Mouse (Mus musculus) limb, embryonic 11.5 days (tissue): ENCODE results near the gene Tdrd7. TPM values are rescaled to one million over a fixed set of nuclear protein-coding genes. Genes with fewer than 3 reads are reported as not detected.

ENCODE experiments used
- ATAC-seq: fragments of 200-750 bp; cut with Nextera tagmentation; 2 replicates; pipeline ENCODE4 v1.8.0; 2017; ENCODE audit warnings: low read depth; ENCODE audit not compliant: insufficient number of reproducible peaks, low FRiP score, low TSS enrichment
- DNase-seq: peaks from one replicate; pipeline ENCODE4 v3.0.0-alpha.2; 2015; ENCODE audit warnings: low spot score
- H3K27ac ChIP-seq: fragments of 300-500 bp; sonication (generic); replicated peaks from 2 replicates; pipeline ENCODE4 v1.5.1; 2014; ENCODE audit warnings: low read depth, mild to moderate bottlenecking, low read length
- H3K27me3 ChIP-seq: fragments of 300-500 bp; sonication (generic); 2 replicates; pipeline ENCODE4 v1.6.1; 2014; ENCODE audit warnings: mild to moderate bottlenecking, low read length, mixed read lengths; ENCODE audit not compliant: control insufficient read depth, insufficient read depth
- H3K36me3 ChIP-seq: fragments of 300-500 bp; sonication (generic); 2 replicates; pipeline ENCODE4 v1.6.1; 2014; ENCODE audit warnings: mild to moderate bottlenecking, low read length, moderate library complexity, mixed read lengths; ENCODE audit not compliant: control insufficient read depth, insufficient read depth
- H3K4me1 ChIP-seq: fragments of 300-500 bp; sonication (generic); 2 replicates; pipeline ENCODE4 v1.6.1; 2014; ENCODE audit warnings: low read length, mixed read lengths; ENCODE audit not compliant: control insufficient read depth, insufficient read depth
- H3K4me2 ChIP-seq: fragments of 300-500 bp; sonication (generic); 2 replicates; pipeline ENCODE4 v1.6.1; 2014; ENCODE audit warnings: low read depth, mild to moderate bottlenecking, moderate library complexity; ENCODE audit not compliant: severe bottlenecking
- H3K4me3 ChIP-seq: fragments of 300-500 bp; sonication (generic); 2 replicates; pipeline ENCODE4 v1.5.1; 2014; ENCODE audit warnings: low read depth, low read length
- H3K9ac ChIP-seq: fragments of 300-500 bp; sonication (generic); 2 replicates; pipeline ENCODE4 v1.6.1; 2014; ENCODE audit warnings: mild to moderate bottlenecking, low read length
- H3K9me3 ChIP-seq: fragments of 300-500 bp; sonication (generic); 2 replicates; pipeline ENCODE4 v1.6.1; 2016; ENCODE audit warnings: low read length; ENCODE audit not compliant: control insufficient read depth
- WGBS: fragments of 180-500 bp; shearing (Covaris S2); extraction: QIAGEN DNeasy Blood & Tissue Kit; methylation state at CpG from one replicate; pipeline ENCODE4 v1.1.7; 2014; 5-methylcytosine and 5-hydroxymethylcytosine counted together
- polyA plus RNA-seq: library from polyadenylated mRNA; unstranded; fragments of >200 nt; fragmentation: Nextera tagmentation; extraction: Ambion mirVana; gene quantifications from 2 replicates; pipeline ENCODE4 v1.2.1, GENCODE M21; 2014

The Tdrd7 gene
- polyA plus RNA-seq, 1 experiment from 2014 or later, result 7.4 TPM

DNA sequence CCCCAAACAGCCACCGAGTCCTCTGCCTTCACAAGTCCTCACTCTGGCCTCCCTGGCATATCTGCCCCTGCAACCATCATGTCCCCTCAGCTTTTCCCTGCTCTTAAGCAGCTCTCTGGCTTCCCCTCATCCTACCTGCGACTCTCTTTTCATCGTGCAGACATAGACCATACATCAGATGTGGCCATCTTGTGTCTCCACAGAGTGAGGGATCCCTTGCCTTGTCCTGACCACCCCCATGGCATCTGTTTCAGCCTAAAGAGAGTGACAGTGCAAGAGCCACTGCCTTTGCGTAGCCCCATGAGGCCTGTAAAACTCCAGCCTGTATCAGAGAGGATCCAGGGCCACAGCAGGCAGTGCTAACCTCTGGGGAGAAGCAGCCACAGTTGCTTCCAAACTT lies 63.6 kb downstream of the Tdrd7 start:
- H3K27me3 ChIP-seq, result no peaks in the 10 kb centered on the region
- H3K4me1 ChIP-seq, result no peaks in the 10 kb centered on the region
- H3K27ac ChIP-seq, result no peak overlapping the region
- H3K36me3 ChIP-seq, result no peaks in the 10 kb centered on the region
- DNase-seq (no peak), ATAC-seq (no peak)
- 81% methylated on average over 4 of the region's 4 CpGs for WGBS
- no peaks in the 10 kb centered on the region for H3K9me3 ChIP-seq
- no peak overlapping the region for H3K4me2 ChIP-seq
- no peak overlapping the region for H3K9ac ChIP-seq
- no peak overlapping the region for H3K4me3 ChIP-seq

DNA sequence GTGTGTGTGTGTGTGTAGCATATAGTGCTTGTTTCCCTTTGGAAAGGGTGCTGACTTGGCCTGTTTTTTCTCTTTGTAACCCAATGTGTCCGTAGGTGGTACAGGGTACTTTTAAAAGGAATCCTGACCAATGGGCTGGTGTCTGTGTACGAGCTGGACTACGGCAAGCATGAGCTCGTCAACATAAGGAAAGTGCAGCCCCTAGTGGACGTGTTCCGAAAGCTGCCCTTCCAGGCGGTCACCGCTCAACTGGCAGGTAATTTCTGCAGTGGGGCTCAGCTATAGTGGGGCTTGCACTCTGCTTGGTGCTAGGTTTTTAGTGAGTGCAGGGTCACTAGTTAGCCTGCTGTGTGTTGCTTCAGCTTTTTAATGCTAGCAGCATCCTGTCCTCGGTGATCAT lies 64.4 kb downstream of the Tdrd7 start:
- Histone ChIP-seq H3K4me3 (no peak overlapping the region), H3K9ac (no peak overlapping the region), H3K9me3 (no peaks in the 10 kb centered on the region), H3K4me1 (no peaks in the 10 kb centered on the region), H3K27ac (no peak overlapping the region), H3K27me3 (no peaks in the 10 kb centered on the region), H3K4me2 (no peak overlapping the region), H3K36me3 (no peaks in the 10 kb centered on the region)
- 55% methylated on average over 9 of the region's 9 CpGs for WGBS
- ATAC-seq (no peak), DNase-seq (peak; percentile 63)

GRCm38 (mm10) chr4:46032448-46032847 lies 67.3 kb downstream of the Tdrd7 start:
- H3K27ac ChIP-seq, result no peak overlapping the region
- WGBS, result 67% methylated on average over 9 of the region's 9 CpGs
- no peak overlapping the region for H3K4me3 ChIP-seq
- no peaks in the 10 kb centered on the region for H3K9me3 ChIP-seq
- no peaks in the 10 kb centered on the region for H3K4me1 ChIP-seq
- no peak overlapping the region for H3K4me2 ChIP-seq
- no peak for ATAC-seq
- H3K27me3 ChIP-seq, result 0 out of 2 replicates have a peak, but pooled peaks cover 4% of the 10 kb centered on the region
- H3K36me3 ChIP-seq, result no peaks in the 10 kb centered on the region
- no peak for DNase-seq
- H3K9ac ChIP-seq, result no peak overlapping the region

- H3K4me1 ChIP-seq, result no peaks in the 10 kb centered on the region
- H3K4me2 ChIP-seq, result no peak overlapping the region
- H3K36me3 ChIP-seq, result no peaks in the 10 kb centered on the region
- no peak overlapping the region for H3K27ac ChIP-seq
- no peak overlapping the region for H3K4me3 ChIP-seq
- WGBS, result 81% methylated on average over 2 of the region's 2 CpGs
- peaks cover 10% of the 10 kb centered on the region for H3K27me3 ChIP-seq
- H3K9ac ChIP-seq, result no peak overlapping the region
- no peaks in the 10 kb centered on the region for H3K9me3 ChIP-seq
- no peak for ATAC-seq
- DNase-seq, result no peak
These were observed 68.1 kb downstream of the Tdrd7 start for GRCm38 (mm10) chr4:46033197-46033596.

DNA sequence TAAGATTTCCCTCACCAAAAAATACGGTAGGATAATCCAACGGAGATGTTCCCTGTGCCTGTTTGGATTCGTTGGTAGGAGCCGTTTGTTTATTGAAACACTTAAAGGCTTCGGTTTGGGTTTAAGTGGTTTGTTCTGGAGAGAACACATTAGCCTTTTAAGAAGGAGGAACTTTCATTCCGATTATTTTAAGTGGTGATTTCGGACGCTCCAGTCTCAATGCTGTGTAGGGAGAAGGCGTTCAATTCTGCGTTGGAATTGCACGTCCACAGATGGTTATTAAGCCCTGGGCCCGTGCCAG lies 73.4 kb downstream of the Tdrd7 start:
- DNase-seq, result no peak
- Histone ChIP-seq H3K4me1 (peaks cover 10% of the 10 kb centered on the region; the same call in 1 of the 2 replicates), H3K9me3 (no peaks in the 10 kb centered on the region), H3K4me3 (peak overlapping the region; percentile 55), H3K36me3 (no peaks in the 10 kb centered on the region), H3K9ac (no peak overlapping the region), H3K27ac (no peak overlapping the region), H3K27me3 (peaks cover 35% of the 10 kb centered on the region), H3K4me2 (peak overlapping the region; percentile 95)
- WGBS, result 12% methylated on average over 12 of the region's 12 CpGs
- no peak for ATAC-seq

DNA sequence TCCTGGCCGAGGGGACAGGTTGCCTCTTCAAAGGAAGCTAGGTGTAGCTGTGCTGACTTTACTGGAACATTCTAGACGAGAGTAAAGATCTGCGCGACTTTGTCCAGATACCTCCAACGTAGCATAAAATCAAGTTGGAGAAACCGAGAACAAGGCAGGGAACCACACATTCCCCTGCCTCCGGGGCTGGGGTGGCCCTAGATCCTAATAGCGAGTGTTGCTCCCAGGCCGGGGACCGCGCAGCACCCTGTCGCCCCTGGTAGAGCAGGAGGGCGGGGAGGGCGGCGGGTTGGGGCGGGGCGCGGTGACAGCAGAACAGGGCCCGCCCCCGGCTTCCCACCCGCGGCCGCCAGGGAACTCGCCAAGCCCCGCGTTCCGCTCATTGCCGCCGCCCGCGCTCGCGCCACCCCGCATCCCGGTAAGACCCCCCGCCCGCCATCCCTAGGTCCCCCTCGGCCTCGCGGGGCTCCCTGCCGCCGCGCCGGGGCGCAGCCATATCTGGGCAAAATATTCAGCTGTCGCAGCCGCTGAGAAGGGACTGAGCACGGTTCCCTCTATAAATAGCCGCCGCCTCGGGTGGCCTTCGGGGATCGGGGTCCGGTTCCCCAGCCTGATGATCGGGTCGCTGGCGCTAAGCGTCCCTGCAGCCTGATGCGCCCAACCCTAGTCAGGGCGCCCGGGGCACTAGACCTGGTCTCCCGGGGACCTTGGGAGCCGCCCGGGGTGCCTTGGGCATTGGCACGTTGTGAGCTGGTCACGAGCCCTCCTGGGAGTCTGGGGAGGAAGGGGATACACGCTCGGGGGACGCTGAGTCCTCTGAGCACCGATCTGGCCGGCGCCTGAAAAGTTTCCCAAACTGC lies 74.0 kb downstream of the Tdrd7 start, which contains the start of gene Tmod1:
Tmod1 (plus strand) TSS at position 44 of the 860 bp plus-strand sequence.
- H3K9me3 ChIP-seq, result no peaks in the 10 kb centered on the region
- peaks cover 10% of the 10 kb centered on the region; the same call in 1 of the 2 replicates for H3K4me1 ChIP-seq
- H3K4me3 ChIP-seq, result peak within 1 kb of the TSS; percentile 55
- H3K27me3 ChIP-seq, result peaks cover 35% of the 10 kb centered on the region
- H3K9ac ChIP-seq, result peak within 1 kb of the TSS; percentile 47; the same call in 1 of the 2 replicates
- WGBS, result under 1% methylated on average over 59 of the region's 72 CpGs
- peak; percentile 68 for DNase-seq
- no peak within 1 kb of the TSS for H3K27ac ChIP-seq
- no peaks in the 10 kb centered on the region for H3K36me3 ChIP-seq
- ATAC-seq, result peak; percentile 54; the same call in 1 of the 2 replicates
- peak within 1 kb of the TSS; percentile 95 for H3K4me2 ChIP-seq

DNA sequence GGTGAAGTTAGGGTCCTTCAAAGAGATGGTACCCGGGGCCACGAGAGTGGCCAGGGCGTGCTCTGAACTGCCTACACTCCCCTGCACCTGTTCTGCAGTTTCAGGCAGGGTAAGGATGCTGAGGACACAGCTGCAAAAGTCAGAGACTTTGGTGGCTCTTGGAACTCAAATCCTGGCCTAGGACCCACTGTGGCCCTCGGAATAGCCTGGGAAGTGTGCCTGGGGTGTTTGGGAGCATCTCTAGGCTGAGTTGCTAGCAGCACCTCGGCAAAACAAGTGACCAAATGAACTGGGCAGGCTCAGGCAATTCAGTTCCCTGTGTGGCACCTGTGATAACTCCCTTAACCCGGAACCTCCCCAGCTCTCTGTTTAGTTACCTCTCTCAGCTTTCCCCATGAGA lies 74.8 kb downstream of the Tdrd7 start:
- DNase-seq, result no peak
- no peaks in the 10 kb centered on the region for H3K36me3 ChIP-seq
- peaks cover 35% of the 10 kb centered on the region for H3K27me3 ChIP-seq
- H3K4me3 ChIP-seq, result peak overlapping the region; percentile 55
- 17% methylated on average over 6 of the region's 6 CpGs for WGBS
- no peak overlapping the region for H3K27ac ChIP-seq
- H3K9ac ChIP-seq, result no peak overlapping the region
- peaks cover 10% of the 10 kb centered on the region; the same call in 1 of the 2 replicates for H3K4me1 ChIP-seq
- no peaks in the 10 kb centered on the region for H3K9me3 ChIP-seq
- no peak for ATAC-seq
- H3K4me2 ChIP-seq, result peak overlapping the region; percentile 95; the same call in 1 of the 2 replicates

- H3K9me3 ChIP-seq, result no peaks in the 10 kb centered on the region
- DNase-seq, result peak; percentile 47
- H3K4me1 ChIP-seq, result peaks cover 10% of the 10 kb centered on the region; the same call in 1 of the 2 replicates
- H3K27ac ChIP-seq, result no peak overlapping the region
- no peaks in the 10 kb centered on the region for H3K36me3 ChIP-seq
- peaks cover 35% of the 10 kb centered on the region for H3K27me3 ChIP-seq
- no peak overlapping the region for H3K9ac ChIP-seq
- 15% methylated on average over 9 of the region's 9 CpGs for WGBS
- H3K4me3 ChIP-seq, result no peak overlapping the region
- no peak overlapping the region for H3K4me2 ChIP-seq
- ATAC-seq, result no peak
These were observed 75.6 kb downstream of the Tdrd7 start for GRCm38 (mm10) chr4:46040594-46041192.
